Mouse (Mus musculus) stomach, postnatal 0 days (tissue): ENCODE results near the gene Macrod1. TPM values are rescaled to one million over a fixed set of nuclear protein-coding genes. Genes with fewer than 3 reads are reported as not detected.

Experiments
- ATAC-seq: fragments of 200-750 bp; cut with Nextera tagmentation; 2 replicates; pipeline ENCODE4 v1.8.0; 2017; ENCODE audit not compliant: low FRiP score, low TSS enrichment
- DNase-seq: peaks from one replicate; pipeline ENCODE4 v3.0.0-alpha.2; 2016; ENCODE audit warnings: low spot score
- H3K27ac ChIP-seq: fragments of 300-500 bp; sonication (generic); replicated peaks from 2 replicates; pipeline ENCODE4 v1.5.1; 2014; ENCODE audit warnings: mild to moderate bottlenecking, control low read depth
- H3K27me3 ChIP-seq: fragments of 300-500 bp; sonication (generic); 2 replicates; pipeline ENCODE4 v1.6.1; 2014; ENCODE audit warnings: low read length; ENCODE audit not compliant: control insufficient read depth, insufficient read depth
- H3K36me3 ChIP-seq: fragments of 300-500 bp; sonication (generic); 2 replicates; pipeline ENCODE4 v1.6.1; 2014; ENCODE audit warnings: low read length, mixed read lengths; ENCODE audit not compliant: control insufficient read depth, insufficient read depth
- H3K4me1 ChIP-seq: fragments of 300-500 bp; sonication (generic); replicated peaks from 2 replicates; pipeline ENCODE4 v1.6.1; 2014; ENCODE audit warnings: antibody characterized with exemption; ENCODE audit not compliant: control insufficient read depth, insufficient read depth
- H3K4me2 ChIP-seq: fragments of 300-500 bp; sonication (generic); replicated peaks from 2 replicates; pipeline ENCODE4 v1.6.1; 2014; ENCODE audit warnings: low read depth, mild to moderate bottlenecking, control low read depth, moderate library complexity
- H3K4me3 ChIP-seq: fragments of 300-500 bp; sonication (generic); 2 replicates; pipeline ENCODE4 v1.5.1; 2014; ENCODE audit warnings: low read depth, low read length, control low read depth
- H3K9ac ChIP-seq: fragments of 300-500 bp; sonication (generic); 2 replicates; pipeline ENCODE4 v1.6.1; 2014; ENCODE audit warnings: mild to moderate bottlenecking, low read length, control low read depth, mixed read lengths
- H3K9me3 ChIP-seq: fragments of 300-500 bp; sonication (generic); 2 replicates; pipeline ENCODE4 v1.6.1; 2016; ENCODE audit warnings: low read length; ENCODE audit not compliant: control insufficient read depth
- CTCF ChIP-seq: IDR thresholded peaks from 2 replicates; pipeline ENCODE4 v1.5.1; 2016; ENCODE audit warnings: antibody characterized with exemption, low read depth, mild to moderate bottlenecking, moderate library complexity
- EP300 ChIP-seq: optimal IDR thresholded peaks from 2 replicates; pipeline ENCODE3; 2016; ENCODE audit warnings: antibody characterized with exemption
- WGBS: fragments of 180-500 bp; shearing (Covaris S2); extraction: QIAGEN DNeasy Blood & Tissue Kit; methylation state at CpG from one replicate; pipeline ENCODE4 v1.1.7; 2014; 5-methylcytosine and 5-hydroxymethylcytosine counted together
- polyA plus RNA-seq: library from polyadenylated mRNA; unstranded; fragments of >200 nt; fragmentation: Nextera tagmentation; extraction: Ambion mirVana; gene quantifications from 2 replicates; pipeline ENCODE4 v1.2.1, GENCODE M21; 2015

The Macrod1 gene
- polyA plus RNA-seq, 1 experiment from 2014 or later = 16.8 TPM

- TF ChIP-seq EP300 (no peak), CTCF (peak; percentile 58)
- H3K27me3 ChIP-seq = no peaks in the 10 kb centered on the region
- H3K9me3 ChIP-seq = no peaks in the 10 kb centered on the region
- peaks cover 5% of the 10 kb centered on the region for H3K4me1 ChIP-seq
- no peak overlapping the region for H3K4me3 ChIP-seq
- peak; percentile 31; the same call in 1 of the 2 replicates for ATAC-seq
- peak; percentile 73 for DNase-seq
- no peak overlapping the region for H3K4me2 ChIP-seq
- no peaks in the 10 kb centered on the region; the same call in 1 of the 2 replicates for H3K36me3 ChIP-seq
- 0 out of 2 replicates have a peak overlapping the region, but pooled peaks have one; percentile 13 for H3K9ac ChIP-seq
- 47% methylated on average over 6 of the region's 6 CpGs for WGBS
- H3K27ac ChIP-seq = no peak overlapping the region
Measured at GRCm38 (mm10) chr19:7108114-7108905, 51.7 kb downstream of the Macrod1 start.

DNA sequence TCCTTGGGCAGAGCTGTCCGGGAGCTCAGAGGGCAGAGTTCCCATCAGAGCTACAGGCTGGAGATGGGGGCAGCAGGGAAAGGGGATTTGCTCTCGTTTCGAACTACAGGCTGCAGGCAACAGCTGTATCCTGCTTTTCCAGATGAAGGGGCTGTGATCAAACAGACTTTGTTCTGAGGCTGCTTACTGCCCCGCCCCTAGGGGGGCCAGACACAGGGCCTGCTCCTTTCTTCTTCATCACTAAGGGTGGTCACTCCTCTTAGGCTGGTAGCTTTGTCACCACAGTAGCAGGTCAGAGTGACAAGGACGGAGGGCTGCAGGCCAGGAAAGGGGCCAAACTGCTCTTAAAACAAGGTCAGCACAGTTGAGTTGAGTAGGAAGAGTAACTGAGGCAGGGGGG is 53.5 kb downstream of the Macrod1 start:
- no peaks in the 10 kb centered on the region for H3K27me3 ChIP-seq
- ATAC-seq (no peak), DNase-seq (no peak)
- no peak overlapping the region for H3K4me2 ChIP-seq
- 0 out of 2 replicates have a peak, but pooled peaks cover 4% of the 10 kb centered on the region for H3K4me1 ChIP-seq
- no peak for TF ChIP-seq CTCF
- TF ChIP-seq EP300 = no peak
- H3K27ac ChIP-seq = peak overlapping the region; percentile 73; the same call in 1 of the 2 replicates
- H3K9ac ChIP-seq = no peak overlapping the region
- H3K9me3 ChIP-seq = no peaks in the 10 kb centered on the region
- 27% methylated on average over 5 of the region's 5 CpGs for WGBS
- no peaks in the 10 kb centered on the region; the same call in 1 of the 2 replicates for H3K36me3 ChIP-seq
- no peak overlapping the region for H3K4me3 ChIP-seq

- WGBS = 48% methylated on average over 5 of the region's 6 CpGs
- peak; percentile 69 for DNase-seq
- no peaks in the 10 kb centered on the region for H3K27me3 ChIP-seq
- peak overlapping the region; percentile 73 for H3K27ac ChIP-seq
- H3K9me3 ChIP-seq = no peaks in the 10 kb centered on the region
- H3K9ac ChIP-seq = 0 out of 2 replicates have a peak overlapping the region, but pooled peaks have one; percentile 23
- no peak for TF ChIP-seq EP300
- TF ChIP-seq CTCF = peak; percentile 32; the same call in 1 of the 2 replicates
- no peaks in the 10 kb centered on the region for H3K36me3 ChIP-seq
- peak; percentile 81 for ATAC-seq
- H3K4me3 ChIP-seq = no peak overlapping the region
- no peak overlapping the region for H3K4me2 ChIP-seq
- H3K4me1 ChIP-seq = 0 out of 2 replicates have a peak, but pooled peaks cover 4% of the 10 kb centered on the region
Measured at GRCm38 (mm10) chr19:7110875-7111274, 54.3 kb downstream of the Macrod1 start.

DNA sequence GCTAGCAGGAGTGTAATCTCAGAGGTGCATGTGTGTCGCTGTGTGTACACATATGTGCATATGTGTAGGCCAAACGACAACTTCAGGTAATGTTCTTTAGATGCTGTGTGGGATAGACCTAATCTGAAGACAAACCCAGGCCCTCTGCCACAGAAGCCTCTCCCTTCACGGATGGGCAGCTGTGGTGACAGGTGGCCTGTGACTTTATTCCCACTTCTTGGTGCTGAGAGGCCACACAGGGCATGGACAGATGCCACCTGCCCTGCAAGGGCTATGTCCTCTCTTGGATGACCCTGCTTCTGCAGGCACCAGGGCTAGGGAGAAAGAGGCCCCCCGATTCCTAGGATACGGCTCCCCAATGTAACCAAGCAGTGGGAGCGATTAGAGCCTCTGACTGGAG is 54.7 kb downstream of the Macrod1 start:
- no peak for DNase-seq
- H3K9ac ChIP-seq = no peak overlapping the region
- H3K4me1 ChIP-seq = 0 out of 2 replicates have a peak, but pooled peaks cover 4% of the 10 kb centered on the region
- peak overlapping the region; percentile 24; the same call in 1 of the 2 replicates for H3K27ac ChIP-seq
- H3K4me2 ChIP-seq = no peak overlapping the region
- no peaks in the 10 kb centered on the region for H3K27me3 ChIP-seq
- H3K9me3 ChIP-seq = no peaks in the 10 kb centered on the region
- no peak overlapping the region for H3K4me3 ChIP-seq
- 77% methylated on average over 6 of the region's 6 CpGs for WGBS
- no peaks in the 10 kb centered on the region for H3K36me3 ChIP-seq
- TF ChIP-seq EP300 (no peak), CTCF (no peak)
- ATAC-seq = no peak

DNA sequence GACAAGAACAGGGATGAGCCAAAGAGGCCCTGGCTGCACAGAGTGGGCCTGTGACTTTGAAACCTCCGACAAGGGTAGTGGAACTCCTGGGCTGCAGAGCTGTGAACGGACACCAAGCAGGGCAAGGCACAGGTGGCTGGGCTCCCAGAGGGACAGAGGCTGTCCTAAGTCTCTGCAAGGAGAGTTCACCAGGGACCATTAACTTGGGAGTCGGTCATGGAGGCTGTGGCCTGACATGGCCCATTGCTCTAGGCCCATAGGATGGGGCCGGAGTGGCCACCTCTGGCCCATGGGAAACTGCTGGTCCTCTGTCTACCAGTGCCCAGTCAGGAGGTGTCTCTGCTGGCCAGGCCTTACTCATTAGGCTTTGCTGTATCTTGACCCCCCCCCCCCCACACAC is 55.1 kb downstream of the Macrod1 start:
- TF ChIP-seq CTCF (no peak), EP300 (no peak)
- WGBS = 90% methylated on average over 4 of the region's 4 CpGs
- DNase-seq (no peak), ATAC-seq (no peak)
- Histone ChIP-seq H3K9me3 (no peaks in the 10 kb centered on the region), H3K4me1 (0 out of 2 replicates have a peak, but pooled peaks cover 4% of the 10 kb centered on the region), H3K27me3 (no peaks in the 10 kb centered on the region), H3K9ac (no peak overlapping the region), H3K4me2 (no peak overlapping the region), H3K4me3 (no peak overlapping the region), H3K27ac (no peak overlapping the region), H3K36me3 (no peaks in the 10 kb centered on the region)

GRCm38 (mm10) chr19:7112628-7113027 is 56.0 kb downstream of the Macrod1 start:
- H3K27me3 ChIP-seq = no peaks in the 10 kb centered on the region
- DNase-seq = no peak

More at GRCm38 (mm10) chr19:7112628-7113027, 56.0 kb downstream of the Macrod1 start:
- TF ChIP-seq EP300 = no peak
- TF ChIP-seq CTCF = no peak
- Histone ChIP-seq H3K9ac (no peak overlapping the region), H3K27ac (no peak overlapping the region), H3K4me1 (0 out of 2 replicates have a peak, but pooled peaks cover 4% of the 10 kb centered on the region), H3K36me3 (no peaks in the 10 kb centered on the region), H3K4me3 (no peak overlapping the region), H3K9me3 (no peaks in the 10 kb centered on the region), H3K4me2 (no peak overlapping the region)
- 67% methylated on average over 3 of the region's 3 CpGs for WGBS
- ATAC-seq = no peak
